Mouse (Mus musculus) frontal cortex, postnatal 14 days (tissue): ENCODE measurements at regions not wholly inside any gene's neighbourhood (a gene's known extent, or its start where the extent isn't known, plus 50 kb on each side); places are given as distances from the start of the nearest gene placed in this dataset.

Experiments used
- DNase-seq, 2 experiments: peaks; one replicate each; pipeline ENCODE4 v3.0.0; 2022; ENCODE audit warnings: low spot score in 2 of 2

- no peak for DNase-seq
These were observed 71.9 kb downstream of the Zfp330 start for GRCm38 (mm10) chr8:82702044-82702443.

GRCm38 (mm10) chr8:82700471-82700870 is 73.5 kb downstream of the Zfp330 start:
- no peak for DNase-seq

- DNase-seq: no peak
These were observed 74.7 kb downstream of the Zfp330 start for GRCm38 (mm10) chr8:82699221-82699620.

- DNase-seq: no peak
These were observed 75.9 kb downstream of the Zfp330 start for GRCm38 (mm10) chr8:82698071-82698470.

GRCm38 (mm10) chr8:82693086-82693485 is 80.9 kb downstream of the Zfp330 start:
- no peak for DNase-seq

- peak in 1 of 2 experiments; percentile 10 for DNase-seq
These were observed 84.6 kb downstream of the Zfp330 start for GRCm38 (mm10) chr8:82689322-82689721.

GRCm38 (mm10) chr8:82685966-82686365 is 88.0 kb downstream of the Zfp330 start:
- DNase-seq: no peak

GRCm38 (mm10) chr8:82678793-82679192 is 95.2 kb downstream of the Zfp330 start:
- DNase-seq: no peak

GRCm38 (mm10) chr8:82677781-82678180 is 96.2 kb downstream of the Zfp330 start:
- DNase-seq: no peak

- no peak for DNase-seq
These were observed 104.7 kb downstream of the Zfp330 start for GRCm38 (mm10) chr8:82669241-82669640.

GRCm38 (mm10) chr8:82665131-82665530 is 108.8 kb downstream of the Zfp330 start:
- DNase-seq: no peak

- DNase-seq: no peak
These were observed 133.5 kb downstream of the Zfp330 start for GRCm38 (mm10) chr8:82640502-82640901.

GRCm38 (mm10) chr8:82630486-82630885 is 143.5 kb downstream of the Zfp330 start:
- DNase-seq: no peak

- no peak for DNase-seq
These were observed 150.0 kb downstream of the Zfp330 start for GRCm38 (mm10) chr8:82623791-82624431.

- no peak for DNase-seq
These were observed 155.3 kb downstream of the Zfp330 start for GRCm38 (mm10) chr8:82618668-82619067.

- DNase-seq: no peak
These were observed 172.4 kb downstream of the Zfp330 start for GRCm38 (mm10) chr8:82601556-82601955.

- no peak for DNase-seq
These were observed 170.4 kb upstream of the Il15 start for GRCm38 (mm10) chr8:82573434-82573833.

- no peak for DNase-seq
These were observed 135.1 kb upstream of the Il15 start for GRCm38 (mm10) chr8:82538121-82538520.

- DNase-seq: no peak
These were observed 126.1 kb upstream of the Il15 start for GRCm38 (mm10) chr8:82529153-82529552.

GRCm38 (mm10) chr8:82523866-82524265 is 120.8 kb upstream of the Il15 start:
- DNase-seq: no peak

GRCm38 (mm10) chr8:82498496-82498895 is 95.5 kb upstream of the Il15 start:
- DNase-seq: no peak

GRCm38 (mm10) chr8:82477856-82478255 is 74.8 kb upstream of the Il15 start:
- no peak for DNase-seq

GRCm38 (mm10) chr8:82477426-82477769 is 74.4 kb upstream of the Il15 start:
- no peak for DNase-seq

GRCm38 (mm10) chr8:82476708-82477425 is 73.8 kb upstream of the Il15 start:
- DNase-seq: no peak
